Comparison of ENCODE assay signal across 23 mouse cellular contexts in the genomic region with DNA sequence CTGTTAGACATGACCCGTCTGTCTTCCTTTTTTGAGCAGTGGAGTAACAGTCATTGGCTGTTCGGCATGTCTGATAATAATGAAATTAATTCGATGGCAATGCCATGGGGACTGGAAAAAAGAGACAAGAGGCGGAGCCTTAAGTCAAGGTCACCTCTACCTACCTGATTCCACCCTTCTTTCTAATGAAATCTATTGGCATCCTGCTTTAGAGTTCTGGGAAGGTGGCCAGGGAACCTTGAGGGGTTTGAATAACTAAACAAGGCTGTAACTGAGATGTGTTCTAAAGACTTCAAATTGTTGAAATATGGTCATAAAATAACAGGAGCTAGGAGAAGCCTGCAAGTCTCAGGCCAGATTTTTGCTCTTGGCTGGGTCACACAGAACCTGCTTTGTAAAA.
DNase-seq lines count a peak whose midpoint lies in the region; ATAC-seq and TF ChIP-seq lines count a peak whose summit lies in the region.
"Had no signal": no experiment of that assay in that cellular context is flagged by ENCODE, and none has a peak within 500 bp of the region (broad histone marks: within the 10 kb centered on the region; RNA-seq: fewer than 3 reads in every experiment).

No protein-coding gene starts in this region.

- no peak overlapping the region for H3K4me2 ChIP-seq in kidney, embryonic 16.5 days (replicated peaks; ENCODE audit: low read depth, low read length)
- no peak overlapping the region for H3K4me2 ChIP-seq in midbrain, postnatal 0 days (ENCODE audit: low read depth, low read length, poor library complexity, severe bottlenecking)
- H3K4me2 ChIP-seq in midbrain, embryonic 13.5 days (replicated peaks) = no peak overlapping the region
- H3K4me2 ChIP-seq: embryonic facial prominence, embryonic 12.5 days; forebrain, embryonic 12.5 days; heart, embryonic 11.5 days; heart, embryonic 15.5 days; hindbrain, embryonic 13.5 days had no signal

- no peak for ATAC-seq in kidney, embryonic 16.5 days (ENCODE audit: low FRiP score, low TSS enrichment)
- ATAC-seq in midbrain, postnatal 0 days (ENCODE audit: low FRiP score) = no peak
- ATAC-seq in midbrain, embryonic 13.5 days = no peak
- ATAC-seq: CD4-positive, CD25-positive, alpha-beta regulatory T cell, adult 4 months; forebrain, embryonic 16.5 days; hindbrain, postnatal 0 days had no signal

- H3K9ac ChIP-seq in kidney, embryonic 16.5 days (replicated peaks; ENCODE audit: low read length) = no peak overlapping the region
- H3K9ac ChIP-seq in midbrain, postnatal 0 days (replicated peaks; ENCODE audit: low read length, poor library complexity, severe bottlenecking) = no peak overlapping the region
- H3K9ac ChIP-seq in midbrain, embryonic 13.5 days (replicated peaks) = no peak overlapping the region
- H3K9ac ChIP-seq: embryonic facial prominence, embryonic 12.5 days; forebrain, embryonic 12.5 days; heart, embryonic 15.5 days; hindbrain, embryonic 13.5 days had no signal

- H3K36me3 ChIP-seq in kidney, embryonic 16.5 days (ENCODE audit: insufficient read depth, low read length) = no peaks in the 10 kb centered on the region
- H3K36me3 ChIP-seq in midbrain, postnatal 0 days (ENCODE audit: insufficient read depth, low read length) = no peaks in the 10 kb centered on the region
- H3K36me3 ChIP-seq in midbrain, embryonic 13.5 days = no peaks in the 10 kb centered on the region
- H3K36me3 ChIP-seq: embryonic facial prominence, embryonic 12.5 days; forebrain, embryonic 12.5 days; G1E; heart, embryonic 15.5 days; hindbrain, embryonic 13.5 days had no signal

- no peaks in the 10 kb centered on the region for H3K9me3 ChIP-seq in kidney, embryonic 16.5 days (ENCODE audit: low read length)
- H3K9me3 ChIP-seq in midbrain, postnatal 0 days (ENCODE audit: low read length) = no peaks in the 10 kb centered on the region
- no peaks in the 10 kb centered on the region for H3K9me3 ChIP-seq in midbrain, embryonic 13.5 days
- H3K9me3 ChIP-seq: embryonic facial prominence, embryonic 12.5 days; forebrain, embryonic 12.5 days; G1E; heart, embryonic 15.5 days; hindbrain, embryonic 13.5 days had no signal

- H3K27me3 ChIP-seq in kidney, embryonic 16.5 days (ENCODE audit: insufficient read depth, low read length) = peaks cover 19% of the 10 kb centered on the region
- no peaks in the 10 kb centered on the region for H3K27me3 ChIP-seq in midbrain, postnatal 0 days (ENCODE audit: insufficient read depth, low read length)
- peaks cover 8% of the 10 kb centered on the region; the same call in 1 of the 2 replicates for H3K27me3 ChIP-seq in midbrain, embryonic 13.5 days

- TF ChIP-seq CTCF in midbrain, postnatal 0 days (IDR thresholded peaks at IDR 0.05) = no peak

- H3K4me1 ChIP-seq in kidney, embryonic 16.5 days (ENCODE audit: insufficient read depth, low read length) = peaks cover 11% of the 10 kb centered on the region
- 0 out of 2 replicates have a peak, but pooled peaks cover 3% of the 10 kb centered on the region for H3K4me1 ChIP-seq in midbrain, postnatal 0 days (ENCODE audit: insufficient read depth, low read length)
- H3K4me1 ChIP-seq in midbrain, embryonic 13.5 days (replicated peaks) = peaks cover 23% of the 10 kb centered on the region

- H3K4me3 ChIP-seq in kidney, embryonic 16.5 days (ENCODE audit: low read length) = no peak overlapping the region
- no peak overlapping the region for H3K4me3 ChIP-seq in midbrain, postnatal 0 days (ENCODE audit: low read depth, low read length)
- H3K4me3 ChIP-seq in midbrain, embryonic 13.5 days (replicated peaks) = no peak overlapping the region
- H3K4me3 ChIP-seq: embryonic facial prominence, embryonic 12.5 days; forebrain, embryonic 12.5 days; heart, embryonic 15.5 days; hindbrain, embryonic 13.5 days had no signal

- no peak overlapping the region for H3K27ac ChIP-seq in kidney, embryonic 16.5 days (ENCODE audit: low read length)
- no peak overlapping the region for H3K27ac ChIP-seq in midbrain, postnatal 0 days (ENCODE audit: low read depth, low read length)
- no peak overlapping the region for H3K27ac ChIP-seq in midbrain, embryonic 13.5 days
- H3K27ac ChIP-seq: embryonic facial prominence, embryonic 12.5 days; forebrain, embryonic 12.5 days; heart, embryonic 15.5 days; hindbrain, embryonic 13.5 days; hindbrain, postnatal 0 days had no signal

- 90% methylated on average over 4 of the region's 4 CpGs for WGBS in kidney, embryonic 16.5 days
- WGBS in midbrain, postnatal 0 days = 87% methylated on average over 4 of the region's 4 CpGs
- 91% methylated on average over 4 of the region's 4 CpGs for WGBS in midbrain, embryonic 13.5 days

- peak; percentile 24 to 28 for DNase-seq in cerebellum, postnatal 10 days
- no peak for DNase-seq in cerebellum, adult 9-11 months
- peak; percentile 75 for DNase-seq in kidney, adult 11 months
- peak; percentile 5 for DNase-seq in midbrain, postnatal 0 days (ENCODE audit: low spot score)
- DNase-seq in frontal cortex, postnatal 25 days (ENCODE audit: low spot score in 2 of 2) = no peak
- DNase-seq: adrenal gland, adult 8-10 months; adrenal gland, postnatal 36 days; B cell, adult 2 months; cerebellum, adult 2 months; gastrocnemius, postnatal 36 days; heart, adult 18-20 months; heart, postnatal 14 days had no signal

Comparison
In these comparisons a context has a peak if more than half of its experiments do, and no peak if none do; other contexts are left out.
1. DNase-seq: peak in cerebellum, postnatal 10 days (2 of 2), kidney, adult 11 months (single experiment) and midbrain, postnatal 0 days (single experiment); none in cerebellum, adult 9-11 months (single experiment) and frontal cortex, postnatal 25 days (0 of 2).